Mouse (Mus musculus) CD8-positive naive resting alpha-beta T cell, adult 2 months (primary cell): ENCODE results near the gene Pole2.

Experiments used
- DNase-seq, 2 experiments: peaks; one replicate each; pipeline ENCODE4 v3.0.0; 2022; ENCODE audit warnings: low read depth in 2 of 2, low spot score in 2 of 2

Pole2 gene

DNA sequence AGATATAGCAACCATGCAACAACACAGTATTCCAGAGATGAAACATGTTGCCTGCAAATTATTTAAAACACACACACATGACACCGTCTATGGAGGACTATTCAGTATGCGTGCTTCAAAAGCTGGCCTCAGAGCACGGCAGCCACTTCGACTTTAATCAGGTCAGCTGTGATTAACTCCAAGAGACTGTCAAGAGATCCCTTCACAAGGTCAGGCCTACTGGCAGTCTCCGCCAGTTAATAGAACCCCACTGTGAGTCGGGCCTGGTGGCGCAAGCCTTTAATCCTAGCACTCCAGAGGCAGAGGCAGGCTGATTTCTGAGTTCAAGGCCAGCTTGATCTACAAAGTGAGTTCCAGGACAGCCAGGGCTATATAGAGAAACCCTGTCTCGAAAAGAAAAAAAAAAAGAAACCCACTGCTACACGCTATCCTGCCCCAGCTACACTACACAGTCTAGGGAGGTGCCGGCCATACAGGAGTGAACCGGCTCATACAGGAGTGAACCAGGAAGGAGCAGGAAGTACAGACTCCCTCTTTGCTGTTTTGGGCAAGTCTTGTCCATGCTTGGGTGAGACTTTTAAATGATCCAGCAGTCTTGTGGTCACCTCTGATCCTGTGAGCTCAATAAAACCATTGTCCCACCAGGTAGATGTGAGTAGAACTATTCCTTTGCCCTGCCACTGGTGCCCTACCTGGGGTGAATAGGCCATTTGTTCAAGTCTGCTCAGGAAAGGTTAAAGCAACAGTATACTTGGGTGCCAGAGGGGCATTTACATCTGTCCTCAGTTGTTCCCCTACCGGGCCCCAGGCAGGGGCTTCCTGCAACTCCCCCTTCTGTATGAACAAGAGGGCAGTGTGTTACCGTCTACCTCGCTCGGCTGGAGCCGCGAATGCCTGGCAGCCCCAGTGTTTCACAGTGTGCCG, 17.7 kb downstream of the Pole2 start:
- no peak for DNase-seq

DNA sequence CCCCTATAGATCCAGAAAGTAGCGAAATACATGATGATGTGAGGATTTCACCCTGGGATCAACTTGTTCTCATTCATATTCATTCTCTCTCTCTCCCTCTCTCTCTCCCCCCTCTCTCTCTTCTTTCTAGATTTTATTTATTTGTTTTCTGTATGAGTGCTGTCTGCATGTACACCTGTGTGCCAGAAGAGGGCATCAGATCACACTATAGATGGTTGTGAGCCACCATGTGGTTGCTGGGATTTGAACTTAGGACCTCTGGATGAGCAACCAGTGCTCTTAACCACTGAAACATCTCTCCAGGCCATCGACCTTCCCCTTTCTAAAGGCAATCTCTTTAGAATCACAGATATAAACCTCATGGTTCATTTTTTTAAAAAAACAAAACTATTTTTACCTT, 19.5 kb downstream of the Pole2 start:
- DNase-seq, result no peak

DNA sequence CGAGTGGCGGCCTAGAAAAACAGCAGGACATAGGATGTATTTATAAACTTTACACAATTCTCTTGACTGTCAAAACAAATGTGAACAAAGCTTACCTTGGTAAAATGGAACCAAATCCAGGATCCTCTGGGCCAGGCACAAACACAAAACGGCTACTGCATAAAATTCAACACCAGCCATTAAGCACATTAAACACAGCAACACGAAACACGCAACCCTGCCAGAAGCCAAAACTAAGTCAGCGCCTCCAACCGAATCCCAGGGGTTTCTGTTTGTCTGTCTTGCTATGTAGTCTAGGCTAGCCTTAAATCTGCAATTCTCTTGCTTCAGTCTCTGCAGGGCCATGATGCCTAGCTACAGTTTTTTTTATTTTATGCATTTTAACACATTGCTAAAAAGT, 20.1 kb downstream of the Pole2 start:
- no peak for DNase-seq

DNA sequence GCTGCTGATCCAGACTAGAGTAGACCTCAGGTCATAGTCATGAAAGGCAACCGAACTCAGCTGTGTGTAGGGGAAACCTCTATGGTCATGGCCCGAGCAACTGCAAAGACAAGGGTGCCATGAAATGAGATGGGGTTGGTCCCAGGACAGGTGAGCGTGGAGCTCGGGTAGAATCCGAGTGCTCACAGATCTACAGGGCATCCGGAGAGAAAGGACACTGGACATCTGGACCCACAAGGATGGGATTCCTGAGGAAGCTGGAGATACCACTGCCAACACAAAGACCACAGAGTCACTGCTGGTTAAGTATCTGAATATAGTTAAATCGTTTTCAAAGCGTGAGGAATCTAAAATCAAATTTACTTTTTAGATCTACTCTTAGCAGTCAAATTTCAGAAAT, 20.6 kb downstream of the Pole2 start:
- no peak for DNase-seq

DNA sequence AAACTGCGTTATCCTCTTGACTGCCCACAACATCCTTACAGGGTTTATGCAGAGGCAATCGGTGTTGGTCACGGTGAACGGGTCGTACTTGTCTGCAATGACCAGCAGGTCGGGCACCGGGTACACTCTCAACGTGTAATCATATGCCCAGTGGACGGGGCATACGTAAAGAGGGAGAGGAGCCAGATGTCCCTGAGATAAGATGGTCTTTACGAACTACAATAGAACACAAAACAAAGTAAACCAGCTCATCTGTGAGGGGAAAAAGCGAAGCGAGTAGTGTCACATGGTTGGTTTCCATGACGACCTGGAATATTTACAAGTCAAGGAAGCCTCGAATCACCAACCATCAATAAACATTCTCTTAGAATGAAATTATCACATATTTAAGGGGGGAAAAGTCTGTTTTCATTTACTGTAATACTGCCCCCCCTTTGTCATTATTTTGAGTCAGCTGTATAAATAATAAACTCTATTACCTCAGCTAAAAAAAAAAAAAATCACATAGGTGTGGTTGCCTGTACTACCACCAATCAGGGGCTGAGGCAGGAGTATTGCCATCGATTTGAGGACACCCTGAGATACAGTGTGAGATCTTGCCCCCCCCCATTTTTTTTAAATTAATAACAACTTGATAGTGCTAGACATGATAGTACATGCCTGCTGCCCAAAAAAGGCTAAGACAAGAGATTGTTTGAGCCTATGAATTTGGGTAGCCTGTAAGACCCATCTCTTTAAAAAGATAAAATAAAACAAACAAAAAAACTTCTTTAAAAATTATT, 23.8 kb downstream of the Pole2 start, which contains the start of gene Gm49384:
Gene Gm49384 (minus strand): TSS at position 216 of the 782 bp plus-strand sequence.
- DNase-seq, result no peak

DNA sequence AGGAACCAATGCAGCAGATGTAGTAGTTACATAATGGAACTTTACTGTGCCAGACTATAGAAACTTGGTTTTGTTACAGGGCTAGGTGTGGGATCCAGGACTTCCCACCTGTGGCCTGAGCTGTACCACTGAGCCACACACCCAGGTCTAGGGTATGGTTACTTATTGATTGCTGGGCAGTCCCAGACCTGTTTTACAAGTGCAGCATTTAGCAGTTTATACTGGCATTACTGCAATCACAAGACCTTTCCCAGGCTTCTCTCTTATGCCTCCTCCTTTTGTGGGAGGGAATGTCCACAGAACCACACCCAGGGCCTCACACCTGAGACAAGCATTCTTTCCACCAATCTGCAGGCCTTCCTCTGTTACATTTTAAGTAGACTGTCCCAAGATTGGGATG, 29.0 kb downstream of the Pole2 start:
- no peak for DNase-seq

DNA sequence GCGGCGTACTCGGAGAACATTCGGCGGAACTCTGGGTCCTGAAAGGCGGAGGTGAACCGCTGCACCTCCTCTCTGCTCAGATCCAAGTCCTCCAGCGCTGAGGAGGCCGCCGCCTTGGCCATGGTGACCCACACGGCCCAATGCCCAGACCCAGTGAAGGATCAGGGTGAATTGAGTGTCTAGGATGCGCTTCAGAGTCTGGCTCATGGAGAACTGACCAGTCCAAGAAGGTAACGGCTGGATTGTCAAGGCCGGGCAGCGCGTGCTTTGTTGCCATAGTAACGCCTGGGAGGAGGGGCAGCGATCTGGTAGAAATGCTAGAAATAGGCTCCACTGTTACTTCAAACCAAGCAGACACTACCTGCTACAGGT, 29.8 kb downstream of the Pole2 start, which contains the start of gene Dnaaf2:
Gene Dnaaf2 (minus strand): TSS at position 266 of the 372 bp plus-strand sequence.
- peak in 1 of 2 experiments; percentile 55 for DNase-seq

DNA sequence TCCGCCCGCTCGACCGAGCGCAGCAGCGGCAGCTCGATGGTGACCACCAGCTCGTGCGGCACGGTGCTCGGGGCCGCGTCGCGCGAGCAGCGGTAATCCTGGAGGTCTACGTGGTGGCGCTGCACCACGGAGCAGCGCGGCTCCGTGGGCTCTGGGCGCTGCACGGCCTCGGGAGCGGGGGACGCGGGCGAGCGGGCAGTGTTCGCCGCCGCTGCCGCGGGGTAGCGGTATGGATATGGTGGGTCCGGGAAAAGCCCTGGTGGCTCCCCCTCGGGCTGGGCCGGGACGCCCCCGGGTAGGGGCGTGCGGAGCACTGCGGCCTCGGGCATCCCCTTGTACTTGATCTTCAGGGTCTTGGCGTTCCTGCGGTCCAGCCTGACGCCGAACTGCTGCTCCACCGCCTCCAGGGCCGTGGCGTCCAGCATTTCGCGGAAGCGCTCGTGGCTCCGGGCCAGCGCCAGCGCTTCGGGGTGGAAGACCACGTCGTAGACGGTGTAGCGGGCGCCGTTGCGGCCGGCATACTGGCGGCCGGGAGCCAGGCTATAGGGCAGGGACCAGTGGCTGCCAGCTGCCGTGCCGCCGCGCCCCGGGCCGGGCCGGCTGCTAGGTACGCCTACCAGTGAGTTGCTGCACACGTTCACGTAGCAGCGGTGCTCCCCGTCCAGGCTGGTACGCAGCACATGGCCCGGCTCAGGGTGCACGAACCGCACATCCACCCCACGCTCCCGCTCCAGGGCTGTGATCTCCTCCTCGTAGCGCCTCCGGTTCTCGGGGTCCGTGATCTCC, 30.4 kb downstream of the Pole2 start:
- DNase-seq, result peak; percentile 28 to 35

DNA sequence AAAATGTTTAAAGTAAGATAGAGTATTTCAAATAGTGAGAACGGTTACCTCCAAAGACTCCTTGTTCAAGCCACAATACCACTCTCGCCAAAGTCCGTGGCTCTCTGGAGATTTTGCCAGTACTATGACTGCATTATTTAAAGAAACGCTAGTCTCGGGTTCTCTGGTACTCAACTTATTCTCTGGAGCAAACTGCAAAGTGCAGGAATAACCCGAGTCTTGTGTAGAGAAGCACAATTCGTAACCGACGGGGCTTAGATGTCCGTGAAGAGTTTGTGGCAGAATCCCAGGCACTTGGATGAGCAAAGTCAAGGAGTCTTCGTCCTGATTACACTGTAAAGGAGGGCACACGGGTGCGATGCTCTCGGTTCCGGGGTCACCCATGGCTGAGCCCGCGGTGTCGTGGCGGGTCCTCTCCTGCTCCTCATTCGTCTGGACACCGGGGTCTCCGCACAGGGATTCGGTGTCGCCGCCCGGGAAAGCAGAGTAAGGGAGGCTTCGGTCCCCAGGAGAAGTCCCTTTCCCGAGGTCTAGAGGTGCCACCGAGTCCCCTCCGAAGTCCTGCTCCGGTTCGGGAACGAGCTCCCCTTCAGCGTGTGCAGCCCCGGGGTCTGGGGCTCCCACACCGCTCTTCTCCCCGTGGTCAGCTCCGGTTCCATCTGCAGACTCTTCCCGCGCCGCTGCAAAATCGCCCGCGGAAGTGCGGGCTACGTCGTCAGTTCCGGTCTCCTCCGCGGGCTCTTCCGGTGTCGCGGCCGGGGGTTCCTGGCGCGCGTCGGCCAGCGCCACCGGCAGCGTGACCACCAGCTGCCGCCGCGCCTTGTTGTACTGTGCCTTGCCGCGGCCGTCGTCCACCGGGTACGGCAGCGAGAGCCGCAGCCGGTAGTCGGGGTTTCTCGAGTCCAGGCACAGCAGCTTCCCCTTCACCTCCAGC, 31.3 kb downstream of the Pole2 start, which contains the start of gene Gm49383:
Gene Gm49383 (minus strand): TSS at position 661 of the 934 bp plus-strand sequence.
- DNase-seq, result peak; percentile 36 to 42

DNA sequence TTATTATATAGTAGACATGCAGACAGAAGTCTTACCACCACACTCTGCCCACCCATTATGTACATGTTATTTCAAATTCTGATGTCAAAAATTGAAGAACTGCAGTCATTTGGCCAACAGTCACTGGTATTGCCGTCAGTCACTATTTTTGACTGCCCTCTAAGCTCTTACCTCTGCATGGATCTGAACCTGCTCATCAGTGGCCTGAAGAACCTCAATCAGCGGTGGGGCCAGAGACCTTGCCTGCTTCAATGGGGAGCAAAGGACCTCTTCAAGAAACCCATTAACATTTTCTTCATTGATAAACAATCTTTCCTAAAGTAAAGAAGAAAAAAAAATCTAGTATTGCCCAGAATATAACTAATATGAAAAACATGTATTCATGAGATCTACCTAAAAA, 35.4 kb downstream of the Pole2 start:
- DNase-seq, result no peak

DNA sequence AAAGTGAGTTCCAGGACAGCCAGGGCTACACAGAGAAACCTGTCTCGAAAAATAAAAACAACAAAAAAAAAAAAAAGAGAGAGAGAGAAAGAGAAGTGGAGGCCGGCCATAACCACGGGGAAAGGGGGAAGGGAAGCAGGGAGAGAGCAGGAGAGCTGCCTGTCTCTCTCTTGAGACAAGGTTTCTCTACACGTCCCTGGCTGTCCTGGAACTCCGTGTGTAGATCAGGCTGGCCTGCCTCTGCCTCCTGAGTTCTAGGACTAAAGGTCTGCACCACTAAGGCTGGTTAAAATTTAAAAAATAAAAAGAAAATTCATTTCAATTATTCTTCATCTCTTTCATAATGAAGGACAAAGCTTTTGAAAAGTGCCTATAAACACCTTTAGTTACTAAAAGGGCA, 36.6 kb downstream of the Pole2 start:
- no peak for DNase-seq

DNA sequence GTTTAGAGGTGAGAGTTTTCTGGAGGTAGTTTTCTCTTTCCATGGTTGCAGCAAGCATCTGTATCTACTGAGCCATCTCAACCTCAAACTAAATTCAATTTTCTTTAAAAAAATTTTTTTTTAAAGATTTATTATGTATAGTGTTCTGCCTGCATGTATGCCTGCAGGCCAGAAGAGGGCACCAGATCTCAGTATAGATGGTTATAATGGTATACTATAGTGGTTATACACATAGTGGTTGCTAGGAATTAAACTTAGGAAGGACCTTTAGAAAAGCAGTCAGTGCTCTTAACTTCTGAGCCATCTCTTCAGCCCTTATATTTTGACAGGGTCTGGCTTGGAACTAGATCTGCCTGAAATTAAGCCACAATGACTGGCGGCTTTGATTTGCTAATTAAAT, 37.5 kb downstream of the Pole2 start:
- peak in 1 of 2 experiments; percentile 36 for DNase-seq

DNA sequence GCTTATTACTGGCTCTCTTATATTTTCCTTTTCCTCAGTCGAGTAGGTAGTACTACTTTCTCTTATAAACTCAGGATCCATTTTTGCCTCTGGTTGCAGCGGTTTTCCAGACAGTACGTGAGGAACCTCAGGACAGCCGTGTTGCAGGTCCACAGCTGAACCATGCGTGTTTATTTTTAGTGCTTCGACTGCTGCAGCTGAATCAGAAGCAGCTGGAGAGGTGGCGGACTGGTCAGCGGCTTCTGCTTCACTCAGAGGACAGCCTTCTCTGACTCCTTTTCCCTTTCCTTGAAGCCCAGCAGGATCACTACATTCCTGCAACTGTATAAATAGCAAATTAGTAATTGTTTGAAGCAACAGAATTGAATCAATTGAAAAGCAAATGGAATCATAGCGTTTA, 37.9 kb downstream of the Pole2 start:
- no peak for DNase-seq

DNA sequence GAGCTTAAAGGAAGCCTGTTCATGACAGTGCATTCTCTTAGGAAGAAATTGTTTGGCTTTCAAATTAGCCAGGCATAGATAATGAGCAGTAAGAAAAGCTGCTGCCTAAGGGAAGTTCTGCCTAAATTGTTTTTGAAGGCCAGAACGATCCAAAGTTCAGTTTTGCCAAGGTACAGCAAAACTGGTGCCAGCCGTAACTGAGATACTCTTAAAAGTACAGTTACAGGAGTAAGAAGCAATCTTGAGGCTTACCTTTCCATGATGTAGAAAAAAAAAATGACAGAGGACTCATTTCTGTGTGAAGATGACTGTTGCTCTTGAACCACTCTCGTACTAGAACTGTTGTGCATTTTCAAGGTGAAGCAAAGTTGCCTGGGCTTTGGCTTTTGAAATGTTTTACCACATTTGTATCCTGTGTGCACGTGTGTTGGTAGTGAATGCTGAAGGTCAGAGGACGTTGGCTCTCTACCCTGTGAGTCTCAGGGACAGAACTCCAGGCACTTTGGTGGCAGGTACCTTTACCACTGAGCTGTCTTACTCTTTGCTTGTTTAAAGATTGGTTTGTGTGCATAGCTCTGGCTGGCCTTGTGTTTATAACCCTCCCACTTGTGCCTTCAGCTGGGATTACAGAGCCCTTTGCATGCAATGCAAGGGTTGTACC, 41.1 kb downstream of the Pole2 start:
- DNase-seq, result no peak

DNA sequence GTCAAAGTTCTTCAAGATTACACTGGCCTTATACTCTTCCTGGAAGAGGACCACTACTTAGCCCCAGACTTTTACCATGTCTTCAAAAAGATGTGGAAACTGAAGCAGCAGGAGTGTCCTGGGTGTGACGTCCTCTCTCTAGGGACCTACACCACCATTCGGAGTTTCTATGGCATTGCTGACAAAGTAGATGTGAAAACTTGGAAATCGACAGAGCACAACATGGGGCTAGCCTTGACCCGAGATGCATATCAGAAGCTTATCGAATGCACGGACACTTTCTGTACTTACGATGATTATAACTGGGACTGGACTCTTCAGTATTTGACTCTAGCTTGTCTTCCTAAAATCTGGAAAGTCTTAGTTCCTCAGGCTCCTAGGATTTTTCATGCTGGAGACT, 42.6 kb downstream of the Pole2 start:
- no peak for DNase-seq

DNA sequence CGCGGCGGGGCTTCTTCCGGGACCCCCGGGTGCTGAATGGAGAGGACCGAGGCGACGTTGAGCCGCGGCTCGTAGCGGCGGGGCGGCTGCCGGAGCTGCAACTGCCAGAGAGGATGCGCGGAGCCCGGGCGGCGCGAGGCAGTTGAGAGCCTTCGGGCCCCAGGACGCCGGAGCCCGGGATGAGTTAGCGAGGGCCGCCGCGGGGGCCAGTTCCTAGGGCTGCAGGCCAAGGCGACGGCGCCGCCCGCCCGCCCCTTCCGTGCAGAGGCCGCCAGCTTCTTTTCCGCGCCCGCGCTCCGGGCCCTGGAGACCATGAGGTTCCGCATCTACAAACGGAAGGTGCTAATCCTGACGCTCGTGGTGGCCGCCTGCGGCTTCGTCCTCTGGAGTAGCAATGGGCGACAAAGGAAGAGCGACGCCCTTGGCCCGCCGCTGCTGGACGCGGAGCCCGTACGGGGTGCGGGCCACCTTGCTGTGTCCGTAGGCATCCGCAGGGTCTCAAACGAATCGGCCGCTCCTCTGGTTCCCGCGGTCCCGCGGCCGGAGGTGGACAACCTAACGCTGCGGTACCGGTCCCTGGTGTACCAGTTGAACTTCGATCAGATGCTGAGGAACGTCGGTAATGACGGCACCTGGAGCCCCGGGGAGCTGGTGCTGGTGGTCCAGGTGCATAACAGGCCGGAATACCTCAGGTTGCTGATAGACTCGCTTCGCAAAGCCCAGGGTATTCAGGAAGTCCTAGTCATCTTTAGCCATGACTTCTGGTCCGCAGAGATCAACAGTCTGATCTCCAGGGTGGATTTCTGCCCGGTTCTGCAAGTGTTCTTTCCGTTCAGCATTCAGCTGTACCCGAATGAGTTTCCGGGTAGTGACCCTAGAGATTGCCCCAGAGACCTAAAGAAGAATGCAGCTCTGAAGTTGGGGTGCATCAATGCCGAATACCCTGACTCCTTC, 43.4 kb downstream of the Pole2 start:
- peak in 1 of 2 experiments; percentile 16 for DNase-seq

DNA sequence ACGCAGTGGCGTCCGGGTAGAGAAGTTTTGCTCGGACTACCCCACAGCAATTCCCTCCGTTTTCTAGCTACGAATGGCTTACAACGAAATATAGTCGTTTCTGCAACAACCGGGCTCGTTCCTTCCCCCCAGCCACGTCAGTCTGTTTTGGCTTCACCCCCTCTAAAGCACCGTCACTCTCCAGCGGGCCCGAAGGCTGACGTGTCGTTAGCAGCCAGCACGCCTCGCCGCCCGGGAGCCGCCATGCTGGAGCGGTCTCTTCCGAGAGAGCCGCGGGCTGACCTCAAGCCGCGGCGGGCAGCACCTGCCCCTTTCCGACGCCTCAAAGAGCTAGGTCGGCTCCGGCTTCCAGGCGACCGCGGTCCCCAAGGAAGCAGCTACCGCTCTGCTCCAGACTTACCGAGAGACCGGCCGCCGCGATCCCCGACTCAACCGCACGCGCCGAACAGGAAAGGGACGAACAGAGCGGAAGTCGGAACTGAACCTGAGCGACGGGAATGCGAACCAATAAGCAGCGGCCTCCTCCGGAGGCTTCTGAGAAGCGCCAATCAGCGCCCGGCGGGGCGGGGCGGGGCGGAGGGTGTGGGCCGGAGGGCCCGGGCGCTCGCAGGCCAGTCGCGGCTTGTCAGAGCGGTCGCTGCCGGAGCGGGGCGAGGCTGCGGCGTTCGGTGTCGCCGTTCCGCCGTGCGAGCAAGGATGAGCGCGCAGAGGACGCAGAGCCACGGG, 44.2 kb downstream of the Pole2 start, which contains the start of the genes Rpl36al and Mgat2:
Gene Rpl36al (minus strand): TSS at position 501 of the 726 bp plus-strand sequence.
Gene Mgat2 (plus strand): TSS at position 575 of the 726 bp plus-strand sequence.
- DNase-seq, result peak; percentile 91 to 93

DNA sequence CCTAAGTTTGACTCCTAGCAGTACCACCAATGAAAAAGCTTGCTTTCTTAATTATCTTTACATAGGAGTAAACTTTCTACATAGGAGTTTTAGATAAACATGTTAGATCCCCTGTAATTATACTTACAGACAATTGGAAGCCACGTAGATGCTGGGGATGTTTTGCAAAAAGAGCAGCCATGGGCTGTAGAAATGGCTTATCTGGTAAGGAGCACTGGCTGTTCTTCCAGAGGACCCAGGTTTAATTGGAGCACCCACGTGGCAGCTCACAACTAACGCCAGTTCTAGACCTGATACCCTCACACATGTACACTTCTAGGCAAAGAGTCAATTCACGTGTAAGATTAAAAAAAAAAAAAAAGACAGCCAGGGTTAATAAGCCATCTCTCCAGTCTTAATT, 46.2 kb downstream of the Pole2 start:
- DNase-seq, result no peak
